Mouse (Mus musculus) limb, embryonic 15.5 days (tissue): Measurements from ENCODE around the gene Psmd13. TPM values are rescaled to one million over a fixed set of nuclear protein-coding genes. Genes with fewer than 3 reads are reported as not detected.

Experiments used
- ATAC-seq: fragments of 200-750 bp; cut with Nextera tagmentation; 2 replicates; pipeline ENCODE4 v1.8.0; 2017; ENCODE audit warnings: low read depth, moderate TSS enrichment; ENCODE audit not compliant: insufficient number of reproducible peaks, low FRiP score, low TSS enrichment
- H3K27ac ChIP-seq: fragments of 300-500 bp; sonication (generic); 2 replicates; pipeline ENCODE4 v1.5.1; 2015; ENCODE audit warnings: moderate library complexity, mild to moderate bottlenecking, inconsistent platforms
- H3K27me3 ChIP-seq: fragments of 300-500 bp; sonication (generic); 2 replicates; pipeline ENCODE4 v1.6.1; 2015; ENCODE audit warnings: inconsistent platforms
- H3K36me3 ChIP-seq: fragments of 300-500 bp; sonication (generic); 2 replicates; pipeline ENCODE4 v1.6.1; 2015; ENCODE audit warnings: inconsistent platforms
- H3K4me1 ChIP-seq: fragments of 300-500 bp; sonication (generic); 2 replicates; pipeline ENCODE4 v1.6.1; 2015; ENCODE audit warnings: inconsistent platforms
- H3K4me2 ChIP-seq: fragments of 300-500 bp; sonication (generic); 2 replicates; pipeline ENCODE4 v1.6.1; 2015; ENCODE audit warnings: mild to moderate bottlenecking, inconsistent platforms
- H3K4me3 ChIP-seq: fragments of 300-500 bp; sonication (generic); 2 replicates; pipeline ENCODE4 v1.5.1; 2015; ENCODE audit warnings: mild to moderate bottlenecking, inconsistent platforms
- H3K9ac ChIP-seq: fragments of 300-500 bp; sonication (generic); 2 replicates; pipeline ENCODE4 v1.6.1; 2015; ENCODE audit warnings: inconsistent platforms
- H3K9me3 ChIP-seq: fragments of 300-500 bp; sonication (generic); 2 replicates; pipeline ENCODE4 v1.6.1; 2016; ENCODE audit warnings: inconsistent platforms
- whole genome bisulfite sequencing: fragments of 180-500 bp; shearing (Covaris S2); methylation state at CpG from one replicate; pipeline ENCODE4 v1.1.7; 2015; 5-methylcytosine and 5-hydroxymethylcytosine counted together
- polyA plus RNA-seq: library from polyadenylated mRNA; unstranded; fragments of >200 nt; fragmentation: Nextera tagmentation; extraction: Ambion mirVana; gene quantifications from 2 replicates; pipeline ENCODE4 v1.2.1, GENCODE M21; 2015

Psmd13 gene
- polyA plus RNA-seq, 1 experiment from 2014 or later: 201 TPM

DNA sequence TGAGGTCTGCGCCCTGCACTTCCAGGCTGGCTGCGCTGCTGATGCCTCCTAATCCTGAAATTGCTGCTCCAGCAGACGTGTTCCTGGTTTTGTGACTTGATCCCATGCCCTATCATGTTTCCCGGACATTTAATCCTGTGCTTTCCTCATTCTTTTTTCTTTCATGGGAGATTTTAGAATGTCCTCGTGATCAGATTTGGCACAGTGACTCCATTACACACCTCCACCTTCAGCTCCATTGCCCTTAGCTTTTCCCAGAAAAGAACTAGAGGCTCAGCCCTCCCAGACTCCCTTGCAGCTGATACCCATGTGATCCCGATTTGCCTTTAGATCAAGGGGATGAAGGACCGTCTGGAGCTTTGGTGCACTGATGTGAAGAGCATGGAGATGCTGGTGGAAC, 16.1 kb downstream of the Psmd13 start:
- no peak for ATAC-seq
- Histone ChIP-seq H3K4me2 (no peak overlapping the region), H3K4me3 (no peak overlapping the region), H3K27me3 (no peaks in the 10 kb centered on the region), H3K36me3 (peaks cover 61% of the 10 kb centered on the region), H3K4me1 (0 out of 2 replicates have a peak, but pooled peaks cover 1% of the 10 kb centered on the region), H3K27ac (no peak overlapping the region), H3K9ac (no peak overlapping the region), H3K9me3 (no peaks in the 10 kb centered on the region)
- 79% methylated on average over 7 of the region's 7 CpGs for WGBS

DNA sequence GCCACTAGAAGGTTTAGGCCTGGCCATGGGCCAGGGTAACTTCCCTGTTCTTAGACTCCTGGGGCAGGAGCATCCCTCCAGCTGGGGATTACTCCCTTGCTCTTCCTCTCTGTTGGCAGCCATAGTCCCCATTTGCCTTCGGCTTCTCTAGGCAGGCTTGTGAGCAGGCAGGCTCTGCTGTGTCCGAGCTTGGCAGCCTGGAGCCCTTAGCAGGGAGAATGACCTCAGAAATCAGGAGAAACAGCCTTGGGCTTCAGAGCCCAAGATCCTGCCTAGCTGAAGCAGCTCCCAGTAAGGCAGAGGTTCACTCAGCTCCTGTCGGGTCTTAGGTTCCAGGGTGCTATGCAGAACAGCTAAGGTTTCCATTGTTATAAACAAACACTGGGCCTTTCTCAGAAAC, 17.4 kb downstream of the Psmd13 start:
- Histone ChIP-seq H3K4me1 (0 out of 2 replicates have a peak, but pooled peaks cover 7% of the 10 kb centered on the region), H3K27me3 (no peaks in the 10 kb centered on the region), H3K36me3 (peaks cover 49% of the 10 kb centered on the region), H3K9me3 (no peaks in the 10 kb centered on the region), H3K4me2 (no peak overlapping the region), H3K4me3 (no peak overlapping the region), H3K9ac (no peak overlapping the region), H3K27ac (no peak overlapping the region)
- WGBS: 83% methylated on average over 3 of the region's 3 CpGs
- ATAC-seq: no peak

DNA sequence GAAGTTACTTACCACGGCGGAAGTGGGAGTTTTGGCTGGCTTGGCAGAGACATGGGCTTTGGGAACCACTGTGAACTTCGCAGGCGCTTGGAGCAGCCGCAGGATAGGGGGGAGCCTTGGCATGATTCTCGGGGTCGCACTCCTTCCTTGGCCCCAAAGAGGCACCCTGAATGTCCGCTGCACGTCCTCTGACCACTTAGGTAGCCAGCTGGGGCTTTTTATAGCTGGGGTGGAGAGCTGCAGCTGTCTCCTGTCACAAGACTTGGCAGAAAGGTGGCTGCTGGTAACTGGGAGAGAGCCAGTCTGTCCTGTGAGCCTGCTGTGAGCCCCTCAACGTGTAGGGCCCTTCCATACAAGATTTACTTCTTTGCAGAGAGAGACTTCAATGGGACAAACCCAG, 18.5 kb downstream of the Psmd13 start, which contains the start of gene Cox8b:
Cox8b (minus strand) TSS at position 227 of the 400 bp plus-strand sequence.
- Histone ChIP-seq H3K9me3 (no peaks in the 10 kb centered on the region), H3K27me3 (no peaks in the 10 kb centered on the region), H3K4me2 (no peak within 1 kb of the TSS), H3K9ac (no peak within 1 kb of the TSS), H3K27ac (peak within 1 kb of the TSS; percentile 8; the same call in 1 of the 2 replicates), H3K4me1 (0 out of 2 replicates have a peak, but pooled peaks cover 7% of the 10 kb centered on the region), H3K4me3 (no peak within 1 kb of the TSS), H3K36me3 (peaks cover 40% of the 10 kb centered on the region)
- WGBS: 68% methylated on average over 10 of the region's 10 CpGs
- ATAC-seq: no peak

DNA sequence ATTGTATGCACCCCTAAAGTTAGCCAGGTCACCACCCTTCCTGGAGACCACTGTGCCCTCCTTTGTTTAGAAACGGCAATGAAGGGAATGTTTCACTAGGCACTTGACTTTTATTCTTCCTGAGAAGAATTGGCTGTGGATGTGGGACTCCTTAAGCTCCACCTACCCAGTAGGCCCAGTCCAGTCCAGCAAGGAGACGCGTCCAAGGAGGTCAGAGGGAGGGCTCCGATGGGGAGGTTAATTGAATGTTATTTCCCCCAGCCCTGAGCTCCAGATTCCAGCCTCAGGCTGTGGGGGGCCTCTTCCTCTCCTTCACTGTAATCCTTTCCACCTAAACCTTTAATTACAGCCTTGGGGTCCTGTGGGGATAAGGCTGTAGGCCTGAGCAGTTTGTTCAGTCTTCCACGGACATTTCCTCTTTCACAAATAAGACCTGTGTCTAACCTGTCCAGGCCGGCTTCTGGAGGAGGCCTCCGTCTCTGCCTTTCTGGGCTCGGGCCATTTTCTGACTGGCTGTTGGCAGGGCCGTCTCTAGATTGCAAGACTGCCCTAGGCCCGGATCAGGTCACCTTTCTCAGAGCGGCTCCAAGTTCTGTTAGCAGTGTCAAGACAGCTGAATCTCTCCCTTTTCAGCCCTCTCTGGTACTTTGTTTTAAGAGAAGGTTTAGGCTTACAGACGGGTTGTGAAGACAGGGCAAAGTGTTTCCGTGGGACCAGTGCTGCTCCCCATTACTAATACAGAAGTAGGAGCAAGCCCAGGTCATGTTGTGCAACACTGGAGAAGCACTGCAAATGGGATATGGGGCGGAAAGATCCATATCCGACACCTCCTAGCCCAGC, 20.5 kb downstream of the Psmd13 start:
- peaks cover 27% of the 10 kb centered on the region for H3K36me3 ChIP-seq
- H3K9me3 ChIP-seq: no peaks in the 10 kb centered on the region
- H3K27ac ChIP-seq: no peak overlapping the region
- no peak for ATAC-seq
- H3K9ac ChIP-seq: 0 out of 2 replicates have a peak overlapping the region, but pooled peaks have one; percentile 4
- H3K4me1 ChIP-seq: 0 out of 2 replicates have a peak, but pooled peaks cover 7% of the 10 kb centered on the region
- WGBS: 58% methylated on average over 15 of the region's 15 CpGs
- no peak overlapping the region for H3K4me3 ChIP-seq
- H3K27me3 ChIP-seq: no peaks in the 10 kb centered on the region
- no peak overlapping the region for H3K4me2 ChIP-seq

DNA sequence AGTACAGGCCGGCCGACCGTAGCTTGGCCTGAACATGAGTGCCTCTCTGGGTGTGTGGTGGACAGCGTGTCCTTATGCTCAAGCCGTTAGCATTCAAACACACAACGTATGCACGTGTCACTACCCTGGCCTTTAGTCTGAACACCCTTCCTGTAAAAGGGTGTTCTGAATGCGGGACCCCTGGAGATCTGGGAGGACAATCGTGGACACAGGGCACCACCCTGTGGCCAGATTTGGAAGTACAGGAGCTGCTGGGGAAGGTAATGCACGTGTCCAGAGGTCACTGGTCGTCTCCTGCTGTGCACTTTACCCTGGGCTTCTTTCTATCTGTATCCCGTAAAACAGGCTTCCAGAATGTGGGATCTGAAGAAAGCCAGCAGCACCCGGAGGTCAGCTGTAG, 21.4 kb downstream of the Psmd13 start:
- Histone ChIP-seq H3K4me3 (no peak overlapping the region), H3K27me3 (no peaks in the 10 kb centered on the region), H3K27ac (no peak overlapping the region), H3K36me3 (peaks cover 18% of the 10 kb centered on the region), H3K4me1 (peaks cover 9% of the 10 kb centered on the region; the same call in 1 of the 2 replicates), H3K9me3 (no peaks in the 10 kb centered on the region), H3K9ac (no peak overlapping the region), H3K4me2 (no peak overlapping the region)
- no peak for ATAC-seq
- WGBS: 19% methylated on average over 13 of the region's 13 CpGs

DNA sequence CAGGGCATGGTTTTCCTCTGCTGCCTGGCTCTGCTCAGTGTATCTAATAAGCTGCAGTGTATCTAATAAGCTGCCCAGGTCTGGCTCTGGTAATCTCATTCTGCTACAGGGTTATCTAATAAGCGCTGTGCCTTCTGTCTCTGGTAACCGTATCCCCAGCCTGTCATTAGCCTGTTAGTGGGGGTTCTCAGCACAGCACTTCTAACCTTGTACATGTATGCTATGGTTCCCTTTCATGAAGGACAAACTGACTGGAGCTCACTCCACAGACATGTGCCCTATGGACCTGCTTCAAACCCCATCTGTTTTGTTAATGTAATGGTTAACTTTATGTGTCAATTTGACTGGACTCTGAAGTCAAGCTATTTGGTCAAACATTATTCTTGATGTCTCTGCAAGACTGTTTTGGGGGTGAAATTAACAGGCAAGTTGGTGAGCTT, 23.9 kb downstream of the Psmd13 start:
- no peak for ATAC-seq
- Histone ChIP-seq H3K4me2 (no peak overlapping the region), H3K4me1 (peaks cover 17% of the 10 kb centered on the region), H3K4me3 (no peak overlapping the region), H3K9me3 (no peaks in the 10 kb centered on the region), H3K9ac (no peak overlapping the region), H3K27me3 (no peaks in the 10 kb centered on the region), H3K27ac (no peak overlapping the region), H3K36me3 (no peaks in the 10 kb centered on the region)
- WGBS: 70% methylated on average over 2 of the region's 2 CpGs

DNA sequence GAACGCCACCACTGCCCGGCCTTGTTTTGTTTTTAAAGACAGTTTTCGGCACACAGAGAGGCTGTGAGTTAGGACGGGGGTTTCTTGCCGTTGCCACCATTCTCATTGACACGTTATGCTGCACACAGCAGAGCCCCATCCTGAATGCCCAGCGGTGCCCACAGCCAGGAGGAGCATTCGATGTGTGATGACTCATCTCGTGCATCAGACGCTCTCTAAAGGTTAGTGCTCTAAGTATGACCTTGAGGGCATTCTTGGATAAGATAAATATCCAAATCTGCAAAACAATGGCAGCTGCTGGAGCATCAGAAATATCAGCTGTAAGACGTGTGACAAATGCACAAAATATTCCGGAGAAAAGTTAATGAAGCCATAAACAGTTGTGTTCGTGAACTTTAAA, 25.4 kb downstream of the Psmd13 start:
- H3K4me1 ChIP-seq: peaks cover 17% of the 10 kb centered on the region
- no peak for ATAC-seq
- H3K27me3 ChIP-seq: no peaks in the 10 kb centered on the region
- 83% methylated on average over 13 of the region's 13 CpGs for WGBS
- no peaks in the 10 kb centered on the region for H3K36me3 ChIP-seq
- H3K9ac ChIP-seq: no peak overlapping the region
- H3K4me2 ChIP-seq: no peak overlapping the region
- H3K4me3 ChIP-seq: no peak overlapping the region
- H3K9me3 ChIP-seq: no peaks in the 10 kb centered on the region
- H3K27ac ChIP-seq: no peak overlapping the region

DNA sequence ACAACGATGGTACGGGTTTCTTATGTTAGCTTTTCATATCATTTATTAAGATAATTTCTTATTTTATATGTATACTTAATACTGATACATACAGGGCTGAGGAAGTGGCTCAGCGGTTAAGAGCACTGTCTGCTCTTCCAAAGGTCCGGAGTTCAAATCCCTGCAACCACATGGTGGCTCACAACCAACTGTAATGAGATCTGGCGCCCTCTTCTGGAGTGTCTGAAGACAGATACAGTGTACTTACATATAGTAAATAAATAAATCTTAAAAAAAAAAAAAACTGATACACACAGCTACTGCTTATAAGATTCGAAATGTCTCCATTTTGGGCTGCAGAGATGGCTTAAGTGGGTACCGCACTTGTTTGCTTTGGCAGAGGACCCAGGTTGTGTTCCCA, 25.9 kb downstream of the Psmd13 start:
- H3K4me1 ChIP-seq: peaks cover 17% of the 10 kb centered on the region
- no peak overlapping the region for H3K9ac ChIP-seq
- no peaks in the 10 kb centered on the region for H3K27me3 ChIP-seq
- H3K9me3 ChIP-seq: no peaks in the 10 kb centered on the region
- ATAC-seq: no peak
- no peak overlapping the region for H3K27ac ChIP-seq
- no peak overlapping the region for H3K4me3 ChIP-seq
- no peaks in the 10 kb centered on the region for H3K36me3 ChIP-seq
- 83% methylated on average over 7 of the region's 7 CpGs for WGBS
- H3K4me2 ChIP-seq: no peak overlapping the region

DNA sequence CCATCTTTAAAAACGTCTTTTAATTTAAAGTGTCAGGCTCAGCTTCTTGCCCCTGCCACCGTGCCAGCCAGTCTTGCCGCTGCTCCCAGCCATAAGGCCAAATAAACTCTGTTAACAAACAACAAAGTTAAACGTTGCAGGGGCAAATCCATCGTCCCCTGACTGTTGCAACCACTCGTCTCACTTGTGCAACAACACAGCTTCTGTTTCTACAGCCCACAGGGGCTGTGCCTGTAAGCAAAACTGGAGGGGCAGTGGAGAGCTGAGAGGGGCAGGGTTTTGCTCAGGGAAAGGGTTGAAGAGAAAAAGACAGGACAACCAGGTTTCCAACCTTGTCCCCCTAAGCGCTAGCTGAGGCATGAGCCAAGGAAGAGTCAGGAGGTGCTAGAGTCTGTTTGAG, 26.4 kb downstream of the Psmd13 start:
- Histone ChIP-seq H3K4me2 (no peak overlapping the region), H3K36me3 (no peaks in the 10 kb centered on the region), H3K27me3 (no peaks in the 10 kb centered on the region), H3K9me3 (no peaks in the 10 kb centered on the region), H3K27ac (no peak overlapping the region), H3K4me3 (no peak overlapping the region), H3K4me1 (peaks cover 12% of the 10 kb centered on the region), H3K9ac (no peak overlapping the region)
- WGBS: 40% methylated on average over 7 of the region's 7 CpGs
- ATAC-seq: no peak

DNA sequence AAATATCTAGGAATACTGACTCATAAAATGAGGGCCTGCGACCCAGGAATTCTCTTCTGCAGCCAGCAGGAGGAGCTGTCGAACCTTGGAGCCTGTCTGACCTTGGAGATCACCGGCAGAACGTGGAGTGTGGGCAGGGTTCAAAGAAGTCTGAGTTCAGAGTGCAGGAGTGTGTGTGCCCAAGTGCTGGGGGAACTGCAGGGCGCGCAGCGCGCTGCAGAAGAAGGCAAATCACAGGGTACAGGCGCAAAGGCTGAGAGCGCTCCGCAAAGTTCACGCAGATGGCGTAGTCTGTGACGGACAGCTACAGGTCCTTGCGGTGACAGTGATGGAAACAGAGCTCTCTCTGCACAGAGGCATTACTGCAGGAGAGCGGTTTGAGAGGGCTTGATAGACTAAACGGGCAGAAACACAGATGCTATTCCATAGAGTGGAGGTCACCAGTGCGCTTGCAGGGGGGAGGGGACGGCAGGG, 26.9 kb downstream of the Psmd13 start:
- WGBS: under 1% methylated on average over 19 of the region's 19 CpGs
- no peak overlapping the region for H3K27ac ChIP-seq
- peaks cover 10% of the 10 kb centered on the region for H3K4me1 ChIP-seq
- H3K27me3 ChIP-seq: no peaks in the 10 kb centered on the region
- H3K4me2 ChIP-seq: peak overlapping the region; percentile 89
- no peaks in the 10 kb centered on the region for H3K36me3 ChIP-seq
- H3K4me3 ChIP-seq: peak overlapping the region; percentile 40
- no peak overlapping the region for H3K9ac ChIP-seq
- no peak; the same call in 1 of the 2 replicates for ATAC-seq
- H3K9me3 ChIP-seq: no peaks in the 10 kb centered on the region

DNA sequence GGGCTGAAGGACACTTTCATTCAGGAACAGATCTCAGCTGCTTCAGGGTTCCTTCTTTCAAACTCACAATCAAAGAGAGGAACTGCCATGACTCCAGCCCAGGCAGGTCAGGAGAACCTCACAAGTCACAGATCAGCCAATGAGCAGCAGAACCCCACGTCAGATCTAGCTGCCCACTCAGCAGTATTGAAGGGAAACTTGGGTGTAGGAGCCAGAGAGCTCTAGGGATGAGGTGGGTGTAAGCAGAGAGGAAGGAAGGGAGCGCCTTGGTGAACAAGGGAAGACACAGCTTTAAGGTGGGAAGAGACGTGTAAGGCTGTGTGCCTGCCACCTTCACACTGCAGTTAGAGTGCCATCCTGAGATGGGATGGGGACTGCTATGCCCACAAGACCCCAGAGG, 30.5 kb downstream of the Psmd13 start:
- no peak for ATAC-seq
- H3K36me3 ChIP-seq: no peaks in the 10 kb centered on the region

DNA sequence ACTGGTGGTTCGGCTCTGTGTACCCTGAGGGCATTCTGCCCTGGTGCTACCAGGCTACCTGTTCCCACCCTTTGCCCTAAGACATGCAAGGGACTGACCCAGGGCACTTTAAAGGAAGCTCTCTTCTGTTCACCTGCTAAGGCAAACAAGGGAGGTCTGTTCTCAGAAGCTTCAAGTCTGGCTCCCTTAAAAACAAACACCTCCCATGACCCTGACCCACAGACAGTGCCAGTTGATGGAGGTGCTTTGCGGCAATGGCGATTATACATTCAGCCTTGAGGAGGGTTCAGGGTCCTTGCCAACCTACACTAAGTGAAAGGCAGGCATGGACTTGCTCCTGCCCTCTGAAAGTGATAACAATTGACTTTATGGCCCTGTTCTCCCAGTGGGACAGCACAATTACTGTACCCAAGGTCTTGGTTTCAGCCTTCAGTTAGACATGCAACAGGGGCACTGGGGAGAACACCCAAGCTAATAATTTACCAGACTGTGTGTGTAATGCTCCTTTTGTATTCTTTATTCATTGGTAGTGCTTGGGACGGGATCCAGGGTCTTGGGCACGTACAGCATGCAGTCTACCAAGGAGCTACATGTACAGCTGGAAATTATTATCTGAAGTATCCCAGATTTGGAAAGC, 31.2 kb downstream of the Psmd13 start:
- no peak for ATAC-seq
- Histone ChIP-seq H3K4me1 (peaks cover 10% of the 10 kb centered on the region), H3K4me3 (no peak overlapping the region), H3K36me3 (no peaks in the 10 kb centered on the region), H3K27me3 (no peaks in the 10 kb centered on the region; the same call in 1 of the 2 replicates), H3K4me2 (no peak overlapping the region), H3K9me3 (no peaks in the 10 kb centered on the region), H3K27ac (no peak overlapping the region), H3K9ac (no peak overlapping the region)
- WGBS: 55% methylated on average over 5 of the region's 5 CpGs

More for the DNA sequence above, 30.5 kb downstream of the Psmd13 start:
- Histone ChIP-seq H3K4me2 (no peak overlapping the region), H3K27me3 (no peaks in the 10 kb centered on the region), H3K4me3 (no peak overlapping the region), H3K9me3 (no peaks in the 10 kb centered on the region), H3K9ac (no peak overlapping the region), H3K27ac (no peak overlapping the region), H3K4me1 (peaks cover 10% of the 10 kb centered on the region)
- 63% methylated on average over 3 of the region's 3 CpGs for WGBS
